Mouse (Mus musculus) midbrain, embryonic 13.5 days (tissue): ENCODE measurements around the gene Mkln1. TPM values are rescaled to one million over a fixed set of nuclear protein-coding genes. Genes with fewer than 3 reads are reported as not detected.

Experiments used
- ATAC-seq: fragments of 200-750 bp; cut with Nextera tagmentation; 2 replicates; pipeline ENCODE4 v1.8.0; 2017; ENCODE audit warnings: mild to moderate bottlenecking, moderate TSS enrichment, moderate library complexity
- H3K27ac ChIP-seq: fragments of 300-500 bp; sonication (generic); 2 replicates; pipeline ENCODE4 v1.5.1; 2015; ENCODE audit warnings: inconsistent platforms, mild to moderate bottlenecking, moderate library complexity
- H3K27me3 ChIP-seq: fragments of 300-500 bp; sonication (generic); 2 replicates; pipeline ENCODE4 v1.6.1; 2015; ENCODE audit warnings: mild to moderate bottlenecking, inconsistent platforms
- H3K36me3 ChIP-seq: fragments of 300-500 bp; sonication (generic); 2 replicates; pipeline ENCODE4 v1.6.1; 2015; ENCODE audit warnings: mild to moderate bottlenecking, inconsistent platforms
- H3K4me1 ChIP-seq: fragments of 300-500 bp; sonication (generic); replicated peaks from 2 replicates; pipeline ENCODE4 v1.6.1; 2015; ENCODE audit warnings: inconsistent platforms
- H3K4me2 ChIP-seq: fragments of 300-500 bp; sonication (generic); replicated peaks from 2 replicates; pipeline ENCODE4 v1.6.1; 2015; ENCODE audit warnings: moderate library complexity, mild to moderate bottlenecking, inconsistent platforms
- H3K4me3 ChIP-seq: fragments of 300-500 bp; sonication (generic); replicated peaks from 2 replicates; pipeline ENCODE4 v1.5.1; 2015; ENCODE audit warnings: mild to moderate bottlenecking, inconsistent platforms
- H3K9ac ChIP-seq: fragments of 300-500 bp; sonication (generic); replicated peaks from 2 replicates; pipeline ENCODE4 v1.6.1; 2015; ENCODE audit warnings: mild to moderate bottlenecking, inconsistent platforms
- H3K9me3 ChIP-seq: fragments of 300-500 bp; sonication (generic); 2 replicates; pipeline ENCODE4 v1.6.1; 2016; ENCODE audit warnings: mild to moderate bottlenecking, inconsistent platforms
- WGBS: fragments of 180-500 bp; shearing (Covaris S2); methylation state at CpG from one replicate; pipeline ENCODE4 v1.1.7; 2015; 5-methylcytosine and 5-hydroxymethylcytosine counted together
- polyA plus RNA-seq: library from polyadenylated mRNA; unstranded; fragments of >200 nt; fragmentation: Nextera tagmentation; extraction: Ambion mirVana; gene quantifications from 2 replicates; pipeline ENCODE4 v1.2.1, GENCODE M21; 2015

Gene Mkln1
- polyA plus RNA-seq, 1 experiment from 2014 or later = 167 TPM

DNA sequence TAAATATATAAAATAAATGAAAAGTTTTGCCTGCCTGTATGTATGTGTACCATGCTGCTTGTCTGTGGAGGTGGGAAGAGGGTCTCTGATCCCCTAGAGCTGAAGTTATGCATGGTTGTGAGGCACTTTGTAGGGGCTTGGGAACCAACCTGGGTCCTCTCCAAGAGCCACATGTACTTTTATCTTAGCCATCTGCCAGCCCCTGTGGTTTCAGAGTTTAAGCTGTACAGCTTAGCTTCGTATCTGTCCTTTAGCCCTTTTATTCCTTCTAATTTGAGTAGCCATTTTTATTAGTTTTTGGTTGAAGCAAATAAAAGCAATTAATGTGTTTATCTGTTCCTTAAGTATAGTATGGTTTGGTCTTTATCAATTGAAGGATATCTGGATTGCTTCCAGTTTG is 12.5 kb downstream of the Mkln1 start:
- no peak overlapping the region for H3K4me2 ChIP-seq
- no peaks in the 10 kb centered on the region for H3K9me3 ChIP-seq
- 76% methylated on average over 1 of the region's 1 CpGs for WGBS
- no peak overlapping the region for H3K4me3 ChIP-seq
- no peaks in the 10 kb centered on the region for H3K36me3 ChIP-seq
- no peak overlapping the region for H3K27ac ChIP-seq
- peaks cover 21% of the 10 kb centered on the region for H3K4me1 ChIP-seq
- H3K9ac ChIP-seq = no peak overlapping the region
- ATAC-seq = no peak
- no peaks in the 10 kb centered on the region for H3K27me3 ChIP-seq

DNA sequence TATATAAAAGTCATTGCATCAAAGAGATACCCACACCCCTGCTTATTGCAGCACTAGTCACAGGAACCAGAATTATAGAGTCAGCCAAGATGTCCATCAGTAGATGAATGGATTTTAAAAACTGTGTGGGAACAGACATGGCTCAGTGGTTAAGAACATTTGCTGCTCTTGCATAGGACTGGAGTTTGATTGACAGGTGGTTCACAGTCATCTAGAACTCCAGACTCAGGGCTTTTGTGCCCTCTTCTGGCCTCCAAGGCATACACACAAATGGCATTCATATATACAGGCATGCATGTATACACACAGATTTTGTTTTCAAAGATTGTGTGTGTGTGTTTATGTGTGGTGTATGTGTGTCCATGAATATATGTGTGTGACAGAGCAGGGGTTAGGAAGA is 14.0 kb downstream of the Mkln1 start:
- no peaks in the 10 kb centered on the region for H3K9me3 ChIP-seq
- H3K36me3 ChIP-seq = no peaks in the 10 kb centered on the region
- no peak overlapping the region for H3K4me3 ChIP-seq
- H3K4me2 ChIP-seq = no peak overlapping the region
- H3K27ac ChIP-seq = no peak overlapping the region
- no peak for ATAC-seq
- H3K9ac ChIP-seq = no peak overlapping the region
- no peaks in the 10 kb centered on the region for H3K27me3 ChIP-seq
- H3K4me1 ChIP-seq = peaks cover 21% of the 10 kb centered on the region

DNA sequence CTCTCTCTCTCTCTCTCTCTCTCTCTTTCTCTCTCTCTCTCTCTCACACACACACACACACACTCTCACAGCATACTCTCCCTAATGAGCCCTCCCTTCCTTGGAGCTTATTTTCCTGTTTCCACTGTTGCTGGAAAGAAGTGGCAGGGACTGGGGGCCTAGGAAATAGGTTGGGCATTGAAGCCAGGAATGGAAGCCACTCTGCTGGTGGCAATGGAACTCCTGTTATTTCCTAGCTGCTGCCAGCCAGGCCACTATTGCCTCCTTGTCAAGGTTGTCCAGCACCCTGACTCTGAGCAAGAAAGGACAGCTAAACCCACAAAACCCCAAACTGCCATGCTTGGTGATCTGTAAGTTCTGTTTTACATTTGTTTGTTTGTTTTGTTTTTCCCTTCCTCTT is 15.0 kb downstream of the Mkln1 start:
- H3K27ac ChIP-seq = no peak overlapping the region
- ATAC-seq = no peak
- H3K9ac ChIP-seq = no peak overlapping the region
- no peaks in the 10 kb centered on the region for H3K36me3 ChIP-seq
- no peaks in the 10 kb centered on the region for H3K27me3 ChIP-seq
- H3K4me1 ChIP-seq = peaks cover 21% of the 10 kb centered on the region
- no peaks in the 10 kb centered on the region for H3K9me3 ChIP-seq
- no peak overlapping the region for H3K4me3 ChIP-seq
- no peak overlapping the region for H3K4me2 ChIP-seq

DNA sequence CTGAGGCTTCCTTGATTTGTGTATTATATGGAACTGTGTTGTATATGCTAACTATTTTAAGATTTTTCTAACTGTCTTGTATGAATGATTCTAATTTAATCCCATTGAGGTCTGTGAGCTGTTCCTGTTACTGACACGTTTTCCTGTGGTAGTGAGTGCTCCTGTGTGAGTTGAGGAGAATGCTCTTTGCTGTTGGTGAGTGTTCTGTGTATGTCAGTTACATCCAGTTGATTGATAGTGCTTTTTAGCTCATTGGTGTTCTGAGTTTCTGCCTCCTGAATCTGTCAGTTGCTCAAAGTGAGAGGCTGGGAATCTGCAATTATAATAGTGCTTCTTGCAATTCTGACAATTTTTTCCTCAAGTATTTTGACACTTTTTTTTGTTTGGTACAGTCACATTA is 15.8 kb downstream of the Mkln1 start:
- ATAC-seq = no peak
- Histone ChIP-seq H3K9me3 (no peaks in the 10 kb centered on the region), H3K27ac (no peak overlapping the region), H3K4me2 (no peak overlapping the region), H3K36me3 (no peaks in the 10 kb centered on the region), H3K9ac (no peak overlapping the region), H3K4me1 (peaks cover 21% of the 10 kb centered on the region), H3K4me3 (no peak overlapping the region), H3K27me3 (no peaks in the 10 kb centered on the region)
- 44% methylated on average over 1 of the region's 1 CpGs for WGBS

DNA sequence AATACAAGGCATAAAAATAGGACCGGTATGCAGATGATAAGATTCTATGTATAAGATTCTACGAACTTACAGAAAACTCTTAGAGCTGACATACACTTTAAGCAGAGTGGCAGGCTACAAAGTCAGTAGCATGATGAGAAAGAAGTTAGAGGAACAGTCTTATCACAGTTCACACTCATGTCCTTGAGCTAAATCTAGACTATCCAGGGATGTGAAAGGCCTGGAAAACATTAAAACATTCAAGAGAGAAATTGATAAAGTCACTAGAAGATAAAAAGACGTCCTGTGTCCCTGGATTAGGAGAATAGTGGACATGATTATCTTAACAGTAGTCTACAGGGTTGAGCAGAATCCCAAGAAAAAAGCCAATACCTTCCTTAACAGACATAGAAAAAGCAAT is 26.9 kb downstream of the Mkln1 start:
- peaks cover 18% of the 10 kb centered on the region for H3K36me3 ChIP-seq
- no peaks in the 10 kb centered on the region for H3K27me3 ChIP-seq
- WGBS = 91% methylated on average over 3 of the region's 3 CpGs
- H3K4me2 ChIP-seq = no peak overlapping the region
- H3K4me1 ChIP-seq = no peaks in the 10 kb centered on the region
- no peak overlapping the region for H3K9ac ChIP-seq
- H3K27ac ChIP-seq = no peak overlapping the region
- H3K9me3 ChIP-seq = no peaks in the 10 kb centered on the region
- no peak for ATAC-seq
- no peak overlapping the region for H3K4me3 ChIP-seq

DNA sequence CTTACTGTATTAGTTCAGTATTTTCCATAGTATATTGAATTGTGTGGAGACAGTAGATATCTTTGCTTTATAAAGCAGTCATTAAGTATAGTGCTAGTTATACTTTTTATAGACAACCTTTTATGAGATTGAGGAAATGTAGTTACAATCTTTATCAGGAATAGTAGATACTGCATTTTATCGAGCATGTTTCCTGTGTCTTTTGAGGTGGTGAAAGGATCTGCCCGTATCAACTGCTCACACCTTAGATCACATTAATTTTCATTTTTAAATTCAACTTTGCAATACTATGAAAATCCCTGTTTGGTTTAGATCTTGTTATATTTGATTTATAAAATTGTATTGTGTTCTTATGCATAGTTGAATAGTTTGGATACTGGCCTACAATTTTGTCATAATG is 38.7 kb downstream of the Mkln1 start:
- no peak overlapping the region for H3K9ac ChIP-seq
- H3K36me3 ChIP-seq = peaks cover 20% of the 10 kb centered on the region

DNA sequence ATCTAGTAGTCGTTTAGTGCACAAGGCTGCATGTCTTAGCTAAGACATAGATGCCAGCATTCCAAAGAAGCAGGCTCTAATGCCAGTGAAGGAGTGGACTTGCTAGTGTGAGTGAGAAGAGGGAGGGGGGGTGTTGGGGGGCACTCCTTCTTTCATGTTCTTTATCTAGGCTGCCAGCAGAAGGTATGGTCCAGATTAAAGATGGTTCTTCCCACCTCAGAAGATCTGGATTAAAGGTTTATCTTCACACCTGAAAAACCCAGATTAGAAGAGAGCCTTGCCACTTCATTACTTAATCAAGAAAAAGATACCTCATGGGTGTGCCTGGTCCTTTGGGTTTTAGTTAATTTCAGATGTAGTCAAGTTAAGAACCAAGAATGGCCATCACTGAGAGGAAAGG is 46.7 kb downstream of the Mkln1 start:
- no peak overlapping the region for H3K4me2 ChIP-seq
- H3K36me3 ChIP-seq = peaks cover 9% of the 10 kb centered on the region; the same call in 1 of the 2 replicates
- 79% methylated on average over 1 of the region's 1 CpGs for WGBS
- H3K9me3 ChIP-seq = no peaks in the 10 kb centered on the region
- H3K27ac ChIP-seq = no peak overlapping the region
- H3K27me3 ChIP-seq = no peaks in the 10 kb centered on the region
- H3K4me1 ChIP-seq = no peaks in the 10 kb centered on the region
- H3K4me3 ChIP-seq = no peak overlapping the region
- ATAC-seq = no peak
- no peak overlapping the region for H3K9ac ChIP-seq

More for the DNA sequence above, 38.7 kb downstream of the Mkln1 start:
- Histone ChIP-seq H3K4me2 (no peak overlapping the region), H3K27me3 (no peaks in the 10 kb centered on the region), H3K4me1 (no peaks in the 10 kb centered on the region), H3K4me3 (no peak overlapping the region), H3K9me3 (no peaks in the 10 kb centered on the region), H3K27ac (no peak overlapping the region)
- no peak for ATAC-seq
- WGBS = 96% methylated on average over 2 of the region's 2 CpGs

DNA sequence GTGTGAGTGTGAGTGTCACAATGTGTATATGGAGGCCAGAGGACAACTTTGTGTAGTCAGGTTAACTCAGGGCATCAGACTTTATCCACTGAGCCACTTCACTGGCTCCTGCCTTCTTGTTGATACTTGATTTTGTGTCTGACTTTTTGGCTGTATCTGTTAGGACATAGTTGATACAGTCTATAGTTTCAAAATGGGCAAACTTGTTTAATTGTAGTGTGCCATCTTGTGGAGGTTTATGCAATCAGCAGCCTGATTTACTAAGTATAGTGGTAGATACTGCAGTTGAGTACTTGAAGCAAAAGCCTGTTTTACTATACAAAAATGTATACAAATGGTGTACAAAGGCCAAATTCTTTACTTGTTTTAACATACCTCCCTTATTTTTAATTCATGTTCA is 55.2 kb downstream of the Mkln1 start:
- Histone ChIP-seq H3K4me1 (no peaks in the 10 kb centered on the region), H3K9ac (no peak overlapping the region), H3K4me2 (no peak overlapping the region), H3K36me3 (peaks cover 18% of the 10 kb centered on the region), H3K27me3 (no peaks in the 10 kb centered on the region), H3K4me3 (no peak overlapping the region), H3K9me3 (no peaks in the 10 kb centered on the region), H3K27ac (no peak overlapping the region)
- no peak for ATAC-seq

DNA sequence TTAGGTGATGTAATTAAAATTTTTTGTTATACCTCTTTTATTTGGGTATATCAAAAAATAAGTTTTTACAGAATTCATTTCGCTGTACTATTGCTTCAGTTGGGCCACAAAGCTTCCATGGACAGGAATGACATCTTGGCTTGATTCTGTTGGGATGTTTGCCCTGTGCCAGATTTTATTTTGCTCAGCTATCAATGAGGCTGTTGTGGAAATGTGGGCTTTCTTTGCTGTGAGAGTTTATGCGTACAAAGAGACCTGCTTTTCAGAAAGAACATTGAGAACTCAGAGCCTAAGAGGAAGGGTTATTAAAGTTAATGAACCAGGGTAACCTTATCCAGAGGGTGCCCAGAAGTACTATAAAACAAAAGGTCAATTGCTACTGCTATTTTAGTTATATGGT is 56.8 kb downstream of the Mkln1 start:
- Histone ChIP-seq H3K9ac (no peak overlapping the region), H3K27me3 (no peaks in the 10 kb centered on the region), H3K9me3 (no peaks in the 10 kb centered on the region), H3K4me1 (no peaks in the 10 kb centered on the region), H3K4me3 (no peak overlapping the region), H3K27ac (no peak overlapping the region), H3K4me2 (no peak overlapping the region), H3K36me3 (peaks cover 24% of the 10 kb centered on the region)
- 84% methylated on average over 2 of the region's 2 CpGs for WGBS
- ATAC-seq = no peak

DNA sequence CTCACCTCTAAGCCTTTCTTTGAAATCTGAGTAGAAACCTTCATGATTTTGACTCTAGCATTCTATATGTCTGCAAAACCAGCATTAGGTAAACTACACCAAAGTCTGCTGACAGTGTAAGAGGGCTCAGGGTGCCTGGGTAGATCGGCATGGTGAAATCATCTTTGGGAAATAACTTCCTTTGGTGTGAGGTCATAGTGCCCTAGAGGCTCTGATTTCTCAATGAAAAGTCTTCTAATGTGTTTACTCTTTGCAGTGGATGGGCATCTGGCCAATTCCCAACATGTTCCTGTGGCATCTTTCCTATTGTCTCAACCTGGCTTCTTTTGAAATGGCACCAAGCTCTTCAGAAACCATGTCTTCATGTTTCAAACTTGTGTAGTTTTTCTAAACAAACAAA is 58.5 kb downstream of the Mkln1 start:
- no peak for ATAC-seq
- Histone ChIP-seq H3K27ac (no peak overlapping the region), H3K9ac (no peak overlapping the region), H3K36me3 (peaks cover 30% of the 10 kb centered on the region), H3K4me1 (no peaks in the 10 kb centered on the region), H3K4me2 (no peak overlapping the region), H3K27me3 (no peaks in the 10 kb centered on the region), H3K9me3 (no peaks in the 10 kb centered on the region), H3K4me3 (no peak overlapping the region)
- 98% methylated on average over 1 of the region's 1 CpGs for WGBS

DNA sequence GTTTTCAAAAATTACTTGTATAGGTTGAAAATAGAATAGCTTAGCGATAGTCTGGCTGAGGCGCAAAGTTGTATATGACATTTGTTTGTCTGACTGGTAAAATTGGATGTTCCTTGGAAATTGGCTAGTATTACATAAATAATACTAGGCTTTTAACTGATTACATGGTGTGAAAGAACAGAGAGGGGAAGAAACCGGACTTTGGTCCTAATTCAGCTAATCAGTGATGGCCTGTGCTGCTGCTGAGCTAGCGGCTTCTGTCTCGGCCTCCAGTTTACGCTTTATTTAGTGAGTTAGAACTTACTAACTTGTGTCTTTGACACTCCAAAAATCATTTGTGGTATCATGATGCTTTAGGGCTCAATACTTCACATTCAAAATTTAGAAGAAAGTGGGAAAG is 70.9 kb downstream of the Mkln1 start:
- Histone ChIP-seq H3K27ac (no peak overlapping the region), H3K9ac (no peak overlapping the region), H3K4me2 (no peak overlapping the region), H3K4me1 (no peaks in the 10 kb centered on the region), H3K4me3 (no peak overlapping the region), H3K9me3 (no peaks in the 10 kb centered on the region), H3K27me3 (no peaks in the 10 kb centered on the region), H3K36me3 (peaks cover 12% of the 10 kb centered on the region)
- WGBS = 96% methylated on average over 6 of the region's 6 CpGs
- no peak for ATAC-seq

DNA sequence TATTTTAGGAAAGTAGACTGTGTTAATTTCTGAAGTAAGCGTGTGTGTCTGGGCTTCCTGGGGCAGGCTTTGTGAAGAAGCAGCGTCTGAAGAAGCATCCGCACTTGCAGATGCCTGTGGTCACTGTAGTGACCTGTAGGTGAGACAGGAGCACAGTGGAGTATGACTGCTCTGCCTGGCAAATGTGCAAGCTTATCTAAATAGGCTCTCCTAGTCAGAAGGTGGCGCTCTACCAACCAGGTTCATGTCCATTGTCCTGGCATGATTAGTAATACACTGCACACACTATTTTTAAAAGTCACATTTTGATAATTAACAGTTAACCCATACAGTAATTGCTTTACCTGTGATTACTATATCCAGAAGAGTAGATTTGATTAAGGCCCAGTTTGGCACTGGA is 79.7 kb downstream of the Mkln1 start:
- Histone ChIP-seq H3K27ac (no peak overlapping the region), H3K9ac (no peak overlapping the region), H3K9me3 (no peaks in the 10 kb centered on the region), H3K27me3 (no peaks in the 10 kb centered on the region), H3K36me3 (peaks cover 22% of the 10 kb centered on the region), H3K4me1 (no peaks in the 10 kb centered on the region), H3K4me3 (no peak overlapping the region), H3K4me2 (no peak overlapping the region)
- WGBS = 74% methylated on average over 4 of the region's 4 CpGs
- ATAC-seq = no peak

DNA sequence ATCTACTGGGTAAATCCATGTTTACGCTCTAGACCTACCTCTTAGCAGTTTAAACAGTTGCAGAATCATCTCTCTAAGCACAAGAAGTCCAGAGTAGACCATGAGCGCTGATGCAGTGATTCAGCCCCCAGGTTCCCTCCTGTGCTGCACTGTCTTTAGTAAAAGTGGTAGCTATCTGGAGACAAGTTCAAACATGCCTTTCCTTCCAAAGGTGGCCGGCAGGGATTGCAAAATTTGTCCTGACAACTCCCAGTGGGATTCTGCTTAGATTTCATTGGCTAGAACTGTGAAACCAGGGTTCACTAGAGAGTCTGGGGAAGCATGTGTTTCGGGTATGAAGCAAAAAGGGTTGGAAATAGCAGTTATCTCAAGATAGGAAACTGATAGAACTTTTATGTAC is 81.5 kb downstream of the Mkln1 start:
- Histone ChIP-seq H3K36me3 (peaks cover 13% of the 10 kb centered on the region), H3K9me3 (no peaks in the 10 kb centered on the region), H3K27ac (no peak overlapping the region), H3K27me3 (no peaks in the 10 kb centered on the region), H3K4me1 (no peaks in the 10 kb centered on the region), H3K4me3 (no peak overlapping the region), H3K9ac (no peak overlapping the region), H3K4me2 (no peak overlapping the region)
- ATAC-seq = no peak
- 78% methylated on average over 4 of the region's 4 CpGs for WGBS
